Mouse (Mus musculus) midbrain, embryonic 16.5 days (tissue): ENCODE data around the gene Piwil1. TPM values are rescaled to one million over a fixed set of nuclear protein-coding genes. Genes with fewer than 3 reads are reported as not detected.

ENCODE experiments used
- ATAC-seq: fragments of 200-750 bp; cut with Nextera tagmentation; 2 replicates; pipeline ENCODE4 v1.8.0; 2017; ENCODE audit warnings: moderate TSS enrichment
- H3K27ac ChIP-seq: fragments of 300-500 bp; sonication (generic); 2 replicates; pipeline ENCODE4 v1.5.1; 2014; ENCODE audit warnings: mild to moderate bottlenecking, low read length, mixed read lengths
- H3K27me3 ChIP-seq: fragments of 300-500 bp; sonication (generic); 2 replicates; pipeline ENCODE4 v1.6.1; 2014; ENCODE audit warnings: low read depth, low read length, mixed read lengths; ENCODE audit not compliant: control insufficient read depth, insufficient read depth
- H3K36me3 ChIP-seq: fragments of 300-500 bp; sonication (generic); 2 replicates; pipeline ENCODE4 v1.6.1; 2014; ENCODE audit warnings: mild to moderate bottlenecking, low read length, moderate library complexity, mixed read lengths; ENCODE audit not compliant: control insufficient read depth, insufficient read depth
- H3K4me1 ChIP-seq: fragments of 300-500 bp; sonication (generic); 2 replicates; pipeline ENCODE4 v1.6.1; 2014; ENCODE audit warnings: mild to moderate bottlenecking, low read length, mixed read lengths; ENCODE audit not compliant: control insufficient read depth, insufficient read depth
- H3K4me2 ChIP-seq: fragments of 300-500 bp; sonication (generic); 2 replicates; pipeline ENCODE4 v1.6.1; 2014; ENCODE audit warnings: mild to moderate bottlenecking, low read length, mixed read lengths
- H3K4me3 ChIP-seq: fragments of 300-500 bp; sonication (generic); 2 replicates; pipeline ENCODE4 v1.5.1; 2014; ENCODE audit warnings: low read depth, mild to moderate bottlenecking, low read length, moderate library complexity, mixed read lengths
- H3K9ac ChIP-seq: fragments of 300-500 bp; sonication (generic); 2 replicates; pipeline ENCODE4 v1.6.1; 2014; ENCODE audit warnings: low read depth, low read length, mixed read lengths
- H3K9me3 ChIP-seq: fragments of 300-500 bp; sonication (generic); replicated peaks from 2 replicates; pipeline ENCODE4 v1.6.1; 2014; ENCODE audit warnings: mild to moderate bottlenecking, low read length, mixed read lengths; ENCODE audit not compliant: control insufficient read depth, poor library complexity, severe bottlenecking
- WGBS: fragments of 180-500 bp; shearing (Covaris S2); extraction: QIAGEN DNeasy Blood & Tissue Kit; methylation state at CpG from one replicate; pipeline ENCODE4 v1.1.7; 2014; 5-methylcytosine and 5-hydroxymethylcytosine counted together
- polyA plus RNA-seq: library from polyadenylated mRNA; unstranded; fragments of >200 nt; fragmentation: Nextera tagmentation; extraction: Ambion mirVana; gene quantifications from 2 replicates; pipeline ENCODE4 v1.2.1, GENCODE M21; 2015

Piwil1 gene
- 0.28 and 0.45 TPM in 2 replicates for polyA plus RNA-seq

DNA sequence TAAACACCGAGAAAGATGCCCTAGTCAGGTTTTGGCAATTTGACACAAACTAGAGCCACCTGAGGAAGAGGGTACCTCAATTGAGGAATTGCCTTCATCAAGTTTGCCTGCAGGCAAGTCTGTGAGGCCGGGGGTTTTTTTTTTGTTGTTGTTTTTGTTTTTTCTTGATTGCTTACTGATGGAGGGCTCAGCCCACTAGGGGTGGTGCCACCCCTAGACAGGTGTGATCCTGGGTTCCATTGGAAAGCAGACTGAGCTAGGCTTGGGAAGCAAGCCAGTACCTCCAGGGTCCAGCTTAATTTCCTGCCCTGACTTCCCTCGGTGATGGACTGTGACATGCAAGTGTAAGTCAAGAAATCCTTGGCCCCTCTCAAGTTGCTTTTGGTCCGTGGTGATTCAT is at the start of gene Piwil1:
TSS of gene Piwil1 (plus strand) at position 301 of the 400 bp plus-strand sequence.
- H3K9ac ChIP-seq = no peak within 1 kb of the TSS
- H3K4me1 ChIP-seq = peaks cover 8% of the 10 kb centered on the region
- no peaks in the 10 kb centered on the region for H3K36me3 ChIP-seq
- H3K4me2 ChIP-seq = no peak within 1 kb of the TSS
- ATAC-seq = no peak
- no peaks in the 10 kb centered on the region for H3K27me3 ChIP-seq
- WGBS = 84% methylated on average over 4 of the region's 4 CpGs
- no peak within 1 kb of the TSS for H3K27ac ChIP-seq
- no peak within 1 kb of the TSS for H3K4me3 ChIP-seq
- no peaks in the 10 kb centered on the region for H3K9me3 ChIP-seq

DNA sequence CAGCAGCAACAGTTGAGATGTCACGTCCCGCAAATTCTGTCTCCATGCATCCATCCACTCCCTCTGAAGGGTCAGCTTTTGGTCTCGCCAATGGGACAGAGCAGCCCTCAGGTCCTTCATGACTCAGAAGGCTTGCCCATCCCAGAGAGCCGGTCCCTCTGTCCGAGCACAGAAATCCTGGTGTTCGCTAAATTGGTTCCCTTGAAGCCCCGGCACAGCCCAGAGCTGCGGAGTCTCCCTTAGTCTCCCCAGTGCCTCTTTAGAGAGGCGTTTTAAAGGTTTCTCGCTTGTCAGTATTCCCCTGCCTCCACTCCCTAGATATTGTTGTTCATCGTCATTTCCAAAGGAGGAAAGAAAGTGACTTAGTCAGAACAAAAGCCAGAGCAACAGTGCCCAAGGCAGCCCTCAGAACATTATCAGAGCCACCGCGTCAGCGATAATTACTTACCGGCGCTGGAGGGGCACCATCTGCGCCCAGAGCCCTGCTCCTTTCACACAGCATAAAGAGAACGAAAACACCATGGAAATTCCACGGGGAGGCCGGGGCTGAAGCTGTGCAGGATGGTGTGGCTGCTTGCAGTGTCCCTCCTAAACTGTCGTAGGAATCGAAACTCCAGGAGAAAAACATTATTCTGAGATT is 45.7 kb upstream of the Piwil1 start:
- ATAC-seq = no peak
- no peak overlapping the region; the same call in 1 of the 2 replicates for H3K4me3 ChIP-seq
- peak overlapping the region; percentile 16 for H3K9ac ChIP-seq
- H3K4me1 ChIP-seq = peaks cover 8% of the 10 kb centered on the region
- no peaks in the 10 kb centered on the region for H3K36me3 ChIP-seq
- H3K9me3 ChIP-seq = no peaks in the 10 kb centered on the region; the same call in 1 of the 2 replicates
- no peaks in the 10 kb centered on the region for H3K27me3 ChIP-seq
- peak overlapping the region; percentile 42 for H3K4me2 ChIP-seq
- WGBS = 24% methylated on average over 22 of the region's 22 CpGs
- no peak overlapping the region for H3K27ac ChIP-seq

DNA sequence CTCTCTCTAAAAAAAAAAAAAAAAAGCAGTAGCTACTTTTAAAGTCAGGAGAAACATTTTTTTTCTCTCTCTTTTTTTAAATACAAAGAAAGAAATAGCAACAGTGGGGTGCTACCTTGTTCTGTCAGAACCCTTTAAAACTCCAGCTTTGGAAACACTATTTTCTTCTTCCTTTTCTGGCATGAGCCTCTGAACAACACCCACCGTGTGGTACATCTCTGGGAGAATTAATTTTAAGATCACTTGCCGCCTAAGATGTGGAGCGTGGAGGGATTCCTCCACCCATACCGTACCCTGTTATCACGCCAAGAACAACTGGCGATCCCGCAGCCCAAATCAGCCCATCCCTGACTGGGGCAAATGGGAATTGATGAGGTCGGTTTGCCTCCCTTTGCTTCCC is 42.2 kb upstream of the Piwil1 start:
- WGBS = 41% methylated on average over 8 of the region's 8 CpGs
- no peak for ATAC-seq

DNA sequence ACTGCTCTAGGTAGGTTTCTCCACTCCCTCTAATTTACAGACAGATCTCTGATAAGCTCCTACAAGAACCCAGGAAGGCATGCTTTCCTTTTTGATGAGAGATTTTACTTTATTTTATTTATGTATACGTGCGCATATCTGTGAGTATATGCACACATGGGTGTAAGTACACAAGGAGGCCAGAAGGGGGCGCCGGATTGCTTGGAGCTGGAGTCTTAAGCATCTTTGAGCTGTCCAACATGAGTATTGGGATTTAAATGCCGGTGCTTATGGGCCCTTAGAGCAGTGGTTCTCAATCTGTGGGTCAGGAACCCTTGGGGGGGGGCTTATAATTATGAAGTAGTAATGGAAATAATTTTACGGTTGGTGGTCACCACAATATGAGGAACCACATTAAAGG is 39.4 kb upstream of the Piwil1 start:
- Histone ChIP-seq H3K4me3 (no peak overlapping the region), H3K9ac (no peak overlapping the region), H3K9me3 (no peaks in the 10 kb centered on the region), H3K4me1 (no peaks in the 10 kb centered on the region), H3K27ac (no peak overlapping the region), H3K27me3 (no peaks in the 10 kb centered on the region), H3K4me2 (no peak overlapping the region), H3K36me3 (no peaks in the 10 kb centered on the region)
- no peak for ATAC-seq
- 96% methylated on average over 6 of the region's 6 CpGs for WGBS

More for the DNA sequence above, 42.2 kb upstream of the Piwil1 start:
- Histone ChIP-seq H3K9ac (no peak overlapping the region), H3K27ac (no peak overlapping the region; the same call in 1 of the 2 replicates), H3K27me3 (no peaks in the 10 kb centered on the region), H3K4me3 (no peak overlapping the region), H3K4me2 (no peak overlapping the region), H3K4me1 (peaks cover 8% of the 10 kb centered on the region), H3K9me3 (no peaks in the 10 kb centered on the region), H3K36me3 (no peaks in the 10 kb centered on the region)

DNA sequence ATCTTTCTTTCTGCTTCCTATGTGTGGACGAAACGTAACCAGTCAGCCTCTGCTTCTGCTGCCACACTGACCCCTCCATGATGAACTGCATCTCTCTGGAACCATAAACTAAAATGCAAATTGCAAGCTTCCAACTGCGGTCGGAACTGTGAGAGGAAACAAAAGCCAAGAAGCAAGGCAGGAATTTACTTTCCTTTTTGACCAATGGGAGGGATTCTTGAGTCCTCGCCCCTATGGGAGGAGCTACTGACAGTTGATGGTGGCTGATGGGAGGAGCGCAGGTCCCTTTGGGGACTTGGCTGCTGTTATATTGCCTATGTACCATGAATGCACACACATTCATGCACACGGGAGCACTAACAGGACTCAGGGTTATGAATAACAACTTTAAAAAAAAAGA is 38.3 kb upstream of the Piwil1 start:
- no peak for ATAC-seq
- Histone ChIP-seq H3K4me2 (no peak overlapping the region), H3K36me3 (no peaks in the 10 kb centered on the region), H3K27ac (no peak overlapping the region), H3K4me3 (no peak overlapping the region), H3K4me1 (no peaks in the 10 kb centered on the region), H3K27me3 (no peaks in the 10 kb centered on the region), H3K9me3 (no peaks in the 10 kb centered on the region), H3K9ac (no peak overlapping the region)
- 80% methylated on average over 7 of the region's 7 CpGs for WGBS

DNA sequence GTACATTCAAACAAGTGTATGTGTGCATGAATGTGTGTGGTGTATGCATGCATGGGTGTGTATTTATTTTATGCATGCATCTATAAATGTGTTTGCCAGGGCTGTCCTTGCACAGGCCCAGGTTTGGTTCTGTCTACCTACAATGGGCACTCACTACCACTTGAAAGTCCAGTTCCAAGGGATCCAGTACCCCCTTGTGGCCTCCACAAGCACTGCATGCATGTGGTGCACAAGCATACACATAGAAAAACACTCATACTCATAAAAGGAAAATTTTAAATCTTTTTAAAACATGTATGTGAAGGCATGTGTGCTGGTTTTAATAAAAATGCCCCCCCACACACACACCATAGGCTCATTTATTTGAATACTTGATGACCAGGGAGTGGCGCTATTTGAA is 37.3 kb upstream of the Piwil1 start:
- Histone ChIP-seq H3K4me3 (no peak overlapping the region), H3K4me2 (no peak overlapping the region), H3K9ac (no peak overlapping the region), H3K27ac (no peak overlapping the region), H3K9me3 (no peaks in the 10 kb centered on the region), H3K4me1 (no peaks in the 10 kb centered on the region), H3K27me3 (no peaks in the 10 kb centered on the region), H3K36me3 (no peaks in the 10 kb centered on the region)
- 96% methylated on average over 1 of the region's 1 CpGs for WGBS
- ATAC-seq = no peak

DNA sequence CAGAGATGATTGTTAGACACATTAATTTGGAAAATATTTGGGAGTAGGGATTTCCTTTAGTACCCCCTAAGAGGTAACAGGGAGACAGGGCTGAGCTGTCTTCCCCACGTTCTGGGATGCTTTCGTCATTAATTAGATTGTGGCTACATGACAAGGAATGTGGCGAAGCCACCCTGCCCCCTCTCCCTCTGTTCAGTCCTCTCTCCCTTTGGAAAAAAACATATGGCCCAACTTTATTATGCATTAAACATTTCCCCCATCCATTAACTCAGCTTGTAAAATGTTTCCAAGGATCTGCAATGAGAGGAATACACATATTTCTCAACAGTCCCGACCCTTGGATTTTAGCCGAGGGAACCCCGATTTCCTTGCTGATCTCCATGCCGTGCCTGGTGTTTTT is 35.0 kb upstream of the Piwil1 start:
- ATAC-seq = no peak
- Histone ChIP-seq H3K36me3 (no peaks in the 10 kb centered on the region), H3K9me3 (no peaks in the 10 kb centered on the region), H3K4me1 (no peaks in the 10 kb centered on the region), H3K4me2 (no peak overlapping the region), H3K27me3 (no peaks in the 10 kb centered on the region), H3K4me3 (no peak overlapping the region), H3K9ac (no peak overlapping the region), H3K27ac (no peak overlapping the region)
- WGBS = 60% methylated on average over 7 of the region's 7 CpGs

DNA sequence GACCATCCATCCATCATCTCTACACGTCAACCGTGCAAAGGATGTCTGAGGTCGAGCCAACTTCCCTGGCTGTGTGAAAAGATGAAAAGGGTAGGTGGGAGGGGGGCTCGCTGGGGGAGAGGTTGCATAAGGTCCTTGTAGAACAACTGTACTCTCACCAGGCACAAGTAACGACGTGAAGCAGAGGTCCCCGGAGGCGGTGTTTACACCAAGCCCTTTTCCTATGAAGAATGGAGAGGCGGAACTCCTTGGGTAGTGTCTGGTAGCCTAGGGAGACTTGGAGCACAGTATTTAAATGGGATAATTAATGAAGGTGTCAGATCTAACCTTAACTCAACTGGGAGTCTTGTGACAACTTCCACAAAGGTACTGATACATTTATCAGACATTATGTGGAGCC is 28.2 kb upstream of the Piwil1 start:
- Histone ChIP-seq H3K9me3 (no peaks in the 10 kb centered on the region), H3K4me3 (no peak overlapping the region)

DNA sequence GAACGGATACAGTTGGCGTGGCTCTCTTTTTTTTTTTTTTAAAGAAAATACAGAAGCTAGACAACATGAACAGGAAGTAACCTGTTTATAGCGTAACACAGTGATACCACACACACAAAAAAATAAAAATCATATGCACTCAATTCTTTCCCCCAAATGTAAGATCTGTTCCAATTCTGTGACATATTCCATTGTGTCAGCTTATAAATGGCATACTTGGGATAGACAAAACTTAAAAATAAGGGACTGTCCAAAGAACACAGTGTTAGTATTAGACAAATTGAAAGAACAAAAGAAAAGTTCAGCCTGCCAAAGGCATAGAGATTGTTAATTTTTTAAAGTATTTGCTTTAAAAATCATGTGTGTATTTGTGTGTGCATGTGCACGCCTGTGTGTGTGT is 25.0 kb upstream of the Piwil1 start:
- ATAC-seq = no peak
- H3K4me3 ChIP-seq = no peak overlapping the region
- peaks cover 4% of the 10 kb centered on the region; the same call in 1 of the 2 replicates for H3K9me3 ChIP-seq
- 91% methylated on average over 4 of the region's 4 CpGs for WGBS
- peaks cover 3% of the 10 kb centered on the region; the same call in 1 of the 2 replicates for H3K4me1 ChIP-seq
- H3K27ac ChIP-seq = no peak overlapping the region
- no peak overlapping the region for H3K9ac ChIP-seq
- no peaks in the 10 kb centered on the region for H3K27me3 ChIP-seq
- no peaks in the 10 kb centered on the region for H3K36me3 ChIP-seq
- H3K4me2 ChIP-seq = no peak overlapping the region

More for the DNA sequence above, 28.2 kb upstream of the Piwil1 start:
- no peak for ATAC-seq
- no peaks in the 10 kb centered on the region for H3K4me1 ChIP-seq
- H3K4me2 ChIP-seq = no peak overlapping the region
- no peaks in the 10 kb centered on the region for H3K36me3 ChIP-seq
- 76% methylated on average over 9 of the region's 9 CpGs for WGBS
- H3K27ac ChIP-seq = no peak overlapping the region
- no peak overlapping the region for H3K9ac ChIP-seq
- H3K27me3 ChIP-seq = no peaks in the 10 kb centered on the region
